Mouse (Mus musculus): ENCODE data around the gene Whamm.

The Whamm gene

GRCm38 (mm10) chr7:81557252-81557984 is 13.6 kb upstream of the Whamm start:
- Histone ChIP-seq H3K36me3 (ENCODE audit: control insufficient read depth, insufficient read depth, low read length, poor library complexity, severe bottlenecking) (no peaks in the 10 kb centered on the region), H3K27me3 (ENCODE audit: control insufficient read depth, insufficient read depth, low read length, poor library complexity, severe bottlenecking) (no peaks in the 10 kb centered on the region)
- no peak for DNase-seq (ENCODE audit: low read depth, low spot score)

DNA sequence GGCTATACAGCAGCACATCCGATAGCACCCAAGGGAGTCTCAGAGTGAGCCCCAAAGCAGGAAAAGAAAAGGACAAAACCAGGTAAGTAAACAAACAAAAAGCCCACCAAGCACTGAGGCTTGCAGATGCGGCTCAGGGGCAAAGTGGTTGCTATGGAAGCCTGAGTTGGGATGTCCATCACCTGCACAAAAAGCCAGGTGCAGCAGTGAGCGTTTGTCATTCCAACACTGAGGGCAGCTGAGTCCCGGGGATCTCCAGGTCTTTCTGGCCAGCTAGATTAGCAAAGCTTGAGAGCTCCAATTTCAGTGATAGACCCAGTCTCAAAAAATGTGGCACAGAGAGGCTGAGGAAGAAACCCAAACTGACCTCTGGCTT is 13.1 kb upstream of the Whamm start:
- Histone ChIP-seq H3K36me3 (ENCODE audit: control insufficient read depth, insufficient read depth, low read length, poor library complexity, severe bottlenecking) (no peaks in the 10 kb centered on the region), H3K27me3 (ENCODE audit: control insufficient read depth, insufficient read depth, low read length, poor library complexity, severe bottlenecking) (no peaks in the 10 kb centered on the region)
- no peak for DNase-seq (ENCODE audit: low read depth, low spot score)

GRCm38 (mm10) chr7:81559231-81559980 is 11.7 kb upstream of the Whamm start:
- DNase-seq (ENCODE audit: low read depth, low spot score), result no peak
- Histone ChIP-seq H3K36me3 (ENCODE audit: control insufficient read depth, insufficient read depth, low read length, poor library complexity, severe bottlenecking) (no peaks in the 10 kb centered on the region), H3K27me3 (ENCODE audit: control insufficient read depth, insufficient read depth, low read length, poor library complexity, severe bottlenecking) (no peaks in the 10 kb centered on the region)

DNA sequence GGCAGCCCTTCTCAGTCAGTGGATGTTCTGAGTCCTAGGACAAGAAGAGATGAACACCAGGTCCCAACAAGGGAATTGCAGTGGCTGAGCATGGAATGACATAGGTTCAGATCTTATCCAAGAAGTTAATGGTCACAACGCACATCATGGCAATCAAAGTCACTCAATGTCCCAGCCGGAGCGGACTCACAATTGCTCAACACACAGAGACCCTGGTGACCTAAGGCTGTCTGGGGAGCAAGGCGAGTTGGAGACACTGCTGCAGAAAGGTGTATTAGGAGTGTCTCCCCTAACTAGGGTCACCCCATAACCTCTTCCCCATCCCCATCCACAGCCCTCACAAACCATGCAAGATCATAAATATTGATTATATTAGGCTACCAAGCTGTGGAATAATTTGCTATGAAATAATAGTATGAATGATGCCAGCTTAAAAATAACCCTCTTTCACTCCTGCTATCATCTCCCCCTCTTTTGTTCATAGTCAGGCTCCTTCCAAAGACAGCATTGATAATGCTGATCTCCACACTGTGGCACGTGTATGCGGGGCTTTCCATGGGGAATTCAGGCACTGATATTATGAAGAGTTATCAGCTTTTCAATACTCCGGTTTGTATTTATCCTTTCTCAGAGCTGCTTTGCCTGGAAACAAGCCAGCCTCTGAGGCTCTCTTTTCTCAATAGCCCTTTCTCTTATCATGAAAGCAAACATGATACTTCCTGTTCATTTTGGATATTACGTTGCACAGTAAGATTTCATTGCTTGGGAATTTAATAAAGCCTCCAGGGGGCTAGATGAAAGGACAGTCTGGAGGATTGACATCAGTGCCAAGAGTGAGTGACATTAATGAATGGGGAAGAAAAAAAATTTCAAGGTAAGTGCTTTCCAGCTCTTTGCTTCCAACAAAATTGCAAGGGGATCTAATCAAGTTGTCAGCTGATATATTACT is 10.7 kb upstream of the Whamm start:
- DNase-seq (ENCODE audit: low read depth, low spot score), result no peak
- Histone ChIP-seq H3K27me3 (ENCODE audit: control insufficient read depth, insufficient read depth, low read length, poor library complexity, severe bottlenecking) (no peaks in the 10 kb centered on the region), H3K36me3 (ENCODE audit: control insufficient read depth, insufficient read depth, low read length, poor library complexity, severe bottlenecking) (no peaks in the 10 kb centered on the region)

GRCm38 (mm10) chr7:81561211-81561610 is 9.9 kb upstream of the Whamm start:
- no peaks in the 10 kb centered on the region for H3K27me3 ChIP-seq (ENCODE audit: control insufficient read depth, insufficient read depth, low read length, poor library complexity, severe bottlenecking)
- H3K36me3 ChIP-seq (ENCODE audit: control insufficient read depth, insufficient read depth, low read length, poor library complexity, severe bottlenecking), result no peaks in the 10 kb centered on the region
- no peak for DNase-seq (ENCODE audit: low read depth, low spot score)

DNA sequence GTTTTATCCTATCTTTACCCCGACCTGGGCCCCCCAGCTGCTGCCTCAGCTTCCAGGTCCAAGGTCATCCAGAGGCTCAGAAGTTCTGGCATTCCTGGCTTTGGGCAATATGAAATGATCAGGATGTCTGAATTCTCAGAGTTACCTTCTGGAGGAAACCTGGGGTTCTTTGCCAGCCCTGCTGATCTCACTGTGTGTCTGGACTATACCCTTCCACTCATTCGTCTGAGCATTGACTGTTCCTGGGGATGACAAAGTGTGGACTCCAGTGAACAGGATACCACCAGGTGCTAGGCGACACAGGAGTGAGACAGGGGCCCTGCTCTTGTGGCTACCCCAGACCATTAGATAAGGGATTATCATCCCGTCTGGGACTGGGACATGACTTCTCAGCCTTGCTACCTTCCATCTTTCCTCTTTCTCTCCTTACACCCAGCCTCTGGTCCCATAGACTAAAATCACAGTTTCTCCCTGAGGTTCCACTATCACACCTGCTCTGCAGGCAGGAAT is 7.5 kb upstream of the Whamm start:
- DNase-seq (ENCODE audit: low read depth, low spot score), result no peak
- no peaks in the 10 kb centered on the region for H3K27me3 ChIP-seq (ENCODE audit: control insufficient read depth, insufficient read depth, low read length, poor library complexity, severe bottlenecking)
- no peaks in the 10 kb centered on the region for H3K36me3 ChIP-seq (ENCODE audit: control insufficient read depth, insufficient read depth, low read length, poor library complexity, severe bottlenecking)

GRCm38 (mm10) chr7:81564766-81565165 is 6.3 kb upstream of the Whamm start:
- no peaks in the 10 kb centered on the region for H3K27me3 ChIP-seq (ENCODE audit: control insufficient read depth, insufficient read depth, low read length, poor library complexity, severe bottlenecking)
- DNase-seq (ENCODE audit: low read depth, low spot score), result no peak
- no peaks in the 10 kb centered on the region for H3K36me3 ChIP-seq (ENCODE audit: control insufficient read depth, insufficient read depth, low read length, poor library complexity, severe bottlenecking)

- no peaks in the 10 kb centered on the region for H3K36me3 ChIP-seq (ENCODE audit: control insufficient read depth, insufficient read depth, low read length, poor library complexity, severe bottlenecking)
- H3K27me3 ChIP-seq (ENCODE audit: control insufficient read depth, insufficient read depth, low read length, poor library complexity, severe bottlenecking), result no peaks in the 10 kb centered on the region
- no peak for DNase-seq (ENCODE audit: low read depth, low spot score)
Measured at GRCm38 (mm10) chr7:81565381-81566055, 5.5 kb upstream of the Whamm start.

GRCm38 (mm10) chr7:81566332-81566731 is 4.7 kb upstream of the Whamm start:
- Histone ChIP-seq H3K36me3 (ENCODE audit: control insufficient read depth, insufficient read depth, low read length, poor library complexity, severe bottlenecking) (no peaks in the 10 kb centered on the region), H3K27me3 (ENCODE audit: control insufficient read depth, insufficient read depth, low read length, poor library complexity, severe bottlenecking) (no peaks in the 10 kb centered on the region)
- DNase-seq (ENCODE audit: low read depth, low spot score), result no peak

DNA sequence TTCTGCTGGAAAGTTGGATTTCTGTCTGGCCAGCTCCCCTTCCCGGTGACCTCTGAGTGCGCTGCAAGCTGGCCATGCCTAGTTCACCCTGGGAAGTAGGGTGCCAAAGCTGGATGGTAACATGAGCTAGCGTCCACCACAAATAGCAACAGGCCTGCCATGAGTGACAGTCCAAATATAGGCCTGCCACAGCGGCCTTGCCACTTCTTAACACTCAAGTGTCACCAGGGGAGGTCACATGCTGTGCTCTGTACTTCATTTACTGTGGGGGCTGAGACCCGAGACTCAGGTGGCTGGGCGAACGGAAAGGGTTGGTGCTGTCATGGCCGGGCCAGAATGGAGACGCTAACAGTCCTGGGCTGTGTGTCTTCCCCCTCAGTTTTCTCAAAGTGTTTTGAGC is 4.2 kb upstream of the Whamm start, which contains the start of gene Fsd2:
TSS of gene Fsd2 (minus strand) at position 53 of the 400 bp plus-strand sequence.
- H3K27me3 ChIP-seq (ENCODE audit: control insufficient read depth, insufficient read depth, low read length, poor library complexity, severe bottlenecking), result no peaks in the 10 kb centered on the region
- DNase-seq (ENCODE audit: low read depth, low spot score), result no peak
- H3K36me3 ChIP-seq (ENCODE audit: control insufficient read depth, insufficient read depth, low read length, poor library complexity, severe bottlenecking), result no peaks in the 10 kb centered on the region

DNA sequence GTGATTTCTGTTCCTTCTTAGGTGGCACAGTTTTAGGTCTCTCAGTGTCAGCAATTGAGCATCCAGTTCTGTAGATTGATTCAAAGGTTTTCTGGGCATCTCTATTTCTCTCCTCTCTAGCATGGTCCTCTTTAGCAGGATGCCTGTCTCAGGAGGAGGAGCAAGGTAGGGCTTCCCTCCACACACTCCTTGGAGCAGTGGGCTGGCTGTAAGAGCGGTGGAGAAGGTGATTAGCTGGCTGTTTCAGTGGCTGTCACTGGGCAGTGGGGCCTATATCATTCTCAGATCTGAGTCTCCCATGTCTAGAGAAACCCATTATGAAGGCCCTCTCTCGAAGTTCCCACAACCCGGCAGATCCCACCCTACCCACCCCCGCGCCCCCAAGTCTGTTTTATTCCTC is 3.7 kb upstream of the Whamm start:
- no peak for DNase-seq (ENCODE audit: low read depth, low spot score)

DNA sequence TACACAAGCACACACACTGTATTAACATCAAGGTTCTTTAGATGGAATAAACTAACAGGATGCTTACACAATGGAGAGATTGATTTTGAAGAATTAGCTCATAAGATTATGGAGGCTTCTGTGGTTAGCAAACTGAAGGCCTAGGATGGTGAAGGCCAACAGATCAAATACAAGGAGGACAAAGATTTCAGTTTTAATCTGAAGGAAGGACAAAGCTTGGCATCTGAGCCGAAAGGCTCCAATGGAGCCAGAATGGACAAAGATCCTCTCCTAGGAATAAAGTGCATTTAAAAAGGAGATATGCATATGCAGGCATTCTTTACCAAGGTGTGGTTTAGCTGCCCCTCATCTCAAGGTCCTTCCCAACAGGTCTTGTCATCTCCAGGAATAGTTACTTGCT is 1.2 kb upstream of the Whamm start:
- Histone ChIP-seq H3K27me3 (ENCODE audit: control insufficient read depth, insufficient read depth, low read length, poor library complexity, severe bottlenecking) (no peaks in the 10 kb centered on the region), H3K36me3 (ENCODE audit: control insufficient read depth, insufficient read depth, low read length, poor library complexity, severe bottlenecking) (no peaks in the 10 kb centered on the region)
- DNase-seq (ENCODE audit: low read depth, low spot score), result no peak

More for the DNA sequence above, 3.7 kb upstream of the Whamm start:
- Histone ChIP-seq H3K27me3 (ENCODE audit: control insufficient read depth, insufficient read depth, low read length, poor library complexity, severe bottlenecking) (no peaks in the 10 kb centered on the region), H3K36me3 (ENCODE audit: control insufficient read depth, insufficient read depth, low read length, poor library complexity, severe bottlenecking) (no peaks in the 10 kb centered on the region)

- no peak for DNase-seq (ENCODE audit: low read depth, low spot score)
- H3K36me3 ChIP-seq (ENCODE audit: control insufficient read depth, insufficient read depth, low read length, poor library complexity, severe bottlenecking), result no peaks in the 10 kb centered on the region
- no peaks in the 10 kb centered on the region for H3K27me3 ChIP-seq (ENCODE audit: control insufficient read depth, insufficient read depth, low read length, poor library complexity, severe bottlenecking)
Measured at GRCm38 (mm10) chr7:81570271-81570670, 795 bp upstream of the Whamm start.

DNA sequence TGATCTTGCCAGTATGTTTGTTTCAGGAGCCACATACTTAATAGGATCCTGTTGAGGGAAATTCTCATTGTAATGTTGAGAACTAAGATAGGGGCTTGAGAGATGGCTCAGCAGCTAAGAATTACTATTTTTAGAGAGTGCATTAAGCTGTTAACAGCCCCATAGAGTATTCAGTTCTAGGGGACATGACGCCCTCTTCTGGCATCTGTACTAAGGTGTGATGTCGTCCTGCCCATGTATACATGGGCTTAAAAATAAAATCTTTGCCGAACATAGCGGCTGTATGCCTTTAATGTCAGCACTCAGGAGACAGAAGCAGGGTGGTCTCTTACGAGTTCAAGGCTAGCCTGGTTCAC is 336 bp upstream of the Whamm start:
- DNase-seq (ENCODE audit: low read depth, low spot score), result no peak
- H3K36me3 ChIP-seq (ENCODE audit: control insufficient read depth, insufficient read depth, low read length, poor library complexity, severe bottlenecking), result no peaks in the 10 kb centered on the region
- H3K27me3 ChIP-seq (ENCODE audit: control insufficient read depth, insufficient read depth, low read length, poor library complexity, severe bottlenecking), result no peaks in the 10 kb centered on the region
